Mouse (Mus musculus) hematopoietic stem cell, adult 5-6 weeks (primary cell): ENCODE measurements around the gene Pxt1. TPM values are rescaled to one million over a fixed set of nuclear protein-coding genes. Genes with fewer than 3 reads are reported as not detected.
"Not testable (repeated sequence)": the region's sequence is repeated elsewhere in the genome, so short reads cannot be mapped to it uniquely, and the experiment has no call there.

Source experiments
- ATAC-seq, 2 experiments: fragments of 125-278 bp in 1 of 2; replicated peaks in 1 of 2; 2 replicates each; pipeline ENCODE4 v1.8.0; 2016 to 2017; ENCODE audit warnings: inconsistent platforms in 2 of 2, mild to moderate bottlenecking in 2 of 2, moderate number of reproducible peaks in 2 of 2, low read depth in 1 of 2, moderate TSS enrichment in 1 of 2; ENCODE audit not compliant: low FRiP score in 2 of 2, poor library complexity in 2 of 2, severe bottlenecking in 2 of 2, insufficient read depth in 1 of 2, low TSS enrichment in 1 of 2
- total RNA-seq: library from RNA; stranded (forward); fragments of 172-1452, 232-1000 nt; gene quantifications from 2 replicates; pipeline ENCODE4 v1.2.3, GENCODE M21; 2017

The Pxt1 gene
- not detected in 2 replicates for total RNA-seq

DNA sequence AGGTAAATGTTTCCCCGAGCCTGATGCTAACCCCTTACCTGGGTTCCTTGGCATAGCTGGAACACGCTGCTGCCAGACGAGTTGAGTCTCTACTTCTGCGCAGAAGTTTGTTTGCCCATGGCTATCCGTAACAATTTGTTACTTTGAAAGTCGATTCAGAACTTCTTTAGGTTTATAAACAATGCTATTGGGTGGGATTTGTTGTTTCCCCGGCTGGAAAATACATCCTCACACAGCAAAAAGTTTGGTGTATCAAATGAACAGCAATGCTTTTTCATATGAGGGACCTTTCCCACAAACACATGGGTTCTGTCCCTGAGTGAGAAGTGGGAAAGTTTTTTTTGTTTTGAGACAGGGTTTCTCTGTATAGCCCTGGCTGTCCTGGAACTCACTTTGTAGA is at the start of gene Pxt1:
TSS of gene Pxt1 (minus strand) at position 101 of the 400 bp plus-strand sequence.
- no peak for ATAC-seq

- ATAC-seq = not testable (repeated sequence)
Observed at GRCm38 (mm10) chr17:28993004-28993403, 49.4 kb upstream of the Pxt1 start.

DNA sequence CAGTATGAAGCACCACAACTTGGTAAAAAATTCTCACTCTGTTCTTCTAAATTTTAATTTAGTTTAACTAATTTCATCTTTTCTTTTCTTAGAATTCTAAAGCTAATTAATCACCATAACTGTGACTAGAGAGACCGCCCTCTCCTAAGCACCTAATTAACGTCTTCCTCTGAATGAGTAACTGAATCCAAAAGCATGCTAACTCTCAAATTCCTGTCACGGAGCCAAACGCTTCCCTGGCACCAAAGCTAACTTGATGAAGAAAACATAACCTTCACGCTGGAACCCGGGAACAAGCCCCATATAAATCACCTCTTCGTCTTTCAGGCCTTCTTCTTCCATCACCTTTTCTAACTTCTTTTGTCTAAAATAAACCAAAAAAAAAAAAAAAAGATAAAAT is 48.5 kb upstream of the Pxt1 start:
- ATAC-seq = no peak

DNA sequence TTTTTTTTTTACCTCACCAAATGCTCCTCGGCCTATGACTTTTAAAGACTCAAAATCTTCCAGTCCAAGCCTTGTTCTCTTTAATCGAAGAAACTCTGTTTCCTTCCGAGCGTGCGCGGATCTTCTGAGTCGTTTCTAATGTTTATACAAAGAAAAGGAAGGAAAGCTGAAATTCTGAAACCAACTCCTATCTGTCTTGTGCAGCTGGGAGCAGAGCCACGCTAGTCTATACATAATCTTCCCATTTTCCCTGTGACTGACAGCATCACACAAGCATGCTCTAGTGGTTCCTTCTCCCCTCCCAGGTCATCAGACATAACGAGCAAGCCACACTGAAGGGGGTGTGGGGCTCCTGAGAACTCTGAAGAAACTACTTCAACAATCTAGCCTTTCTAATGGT is 47.6 kb upstream of the Pxt1 start:
- ATAC-seq = no peak

DNA sequence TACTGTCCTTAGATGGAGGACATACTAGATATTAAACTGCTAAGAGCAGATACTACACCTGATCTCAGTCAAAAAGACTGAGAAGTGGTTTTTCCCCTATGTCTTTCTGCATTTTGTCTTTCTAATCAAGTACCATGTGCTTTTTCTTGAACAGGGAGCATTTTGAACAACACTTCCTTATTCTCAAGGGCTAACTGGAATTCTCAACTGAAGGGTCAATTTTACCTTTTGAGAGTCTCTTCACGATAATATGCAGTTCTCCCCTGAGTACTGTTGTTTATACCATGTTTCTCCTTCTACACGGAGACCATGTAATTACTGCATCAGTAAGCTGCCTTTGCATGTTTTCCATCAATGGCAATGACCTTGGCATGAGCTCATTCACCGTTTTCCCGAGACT is 46.4 kb upstream of the Pxt1 start:
- ATAC-seq = no peak

DNA sequence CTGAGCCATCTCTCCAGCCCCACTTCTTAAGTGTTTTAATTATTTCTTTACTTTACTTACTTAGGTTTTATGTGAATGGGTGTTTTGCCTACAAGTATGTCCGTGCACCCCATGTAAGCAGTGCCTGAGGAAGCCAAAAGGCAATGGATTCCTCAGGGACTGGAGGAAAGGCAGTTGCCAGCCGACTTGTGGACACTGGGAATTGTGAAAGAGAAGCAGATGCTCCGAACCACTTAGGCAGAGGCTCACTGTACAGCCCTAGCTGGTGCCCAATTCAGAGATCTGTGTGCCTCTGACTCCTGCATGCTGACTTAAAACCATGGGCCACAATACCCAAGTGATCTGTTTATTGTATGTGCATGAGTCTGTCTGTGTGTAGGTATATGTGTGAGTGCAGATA is 45.4 kb upstream of the Pxt1 start:
- no peak for ATAC-seq

GRCm38 (mm10) chr17:28988291-28988690 is 44.7 kb upstream of the Pxt1 start:
- no peak for ATAC-seq

DNA sequence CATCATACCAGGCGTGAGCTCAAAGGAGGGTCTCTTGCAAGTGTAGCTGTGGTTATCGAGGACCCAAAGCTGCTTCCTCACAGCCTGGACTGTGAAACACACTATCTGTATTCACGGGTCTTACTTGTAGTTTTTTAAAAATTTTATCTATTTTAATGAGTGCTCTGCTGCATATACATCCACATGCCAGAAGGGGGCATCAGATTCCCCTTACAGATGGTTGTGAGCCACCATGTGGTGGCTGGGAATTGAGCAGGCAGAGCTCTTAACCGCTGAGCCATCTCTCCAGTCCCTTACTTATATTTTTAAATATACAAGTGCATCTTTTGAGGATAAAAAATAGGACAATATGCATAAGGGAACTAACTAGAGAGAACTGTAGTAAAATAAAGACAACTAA is 44.1 kb upstream of the Pxt1 start:
- no peak; a peak in 1 of 4 replicates for ATAC-seq

DNA sequence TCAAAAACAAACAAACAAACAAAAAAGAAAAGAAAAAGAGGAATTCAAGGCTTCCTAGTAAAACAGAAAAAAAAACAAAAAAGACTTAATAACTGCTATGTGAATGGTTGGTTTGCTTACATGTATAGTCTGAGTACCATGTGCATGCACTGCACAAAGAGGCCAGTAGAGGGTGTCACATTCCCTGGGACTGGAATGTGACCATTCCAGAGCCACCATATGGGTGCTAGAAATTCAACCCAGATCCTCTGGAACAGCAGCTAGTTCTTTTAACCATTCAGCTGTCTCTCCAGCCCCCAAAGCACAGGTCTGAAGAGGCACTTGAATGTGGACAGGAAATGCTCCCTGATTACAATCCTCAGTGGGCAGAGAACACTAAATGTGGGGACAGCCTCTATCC is 43.2 kb upstream of the Pxt1 start:
- no peak for ATAC-seq

DNA sequence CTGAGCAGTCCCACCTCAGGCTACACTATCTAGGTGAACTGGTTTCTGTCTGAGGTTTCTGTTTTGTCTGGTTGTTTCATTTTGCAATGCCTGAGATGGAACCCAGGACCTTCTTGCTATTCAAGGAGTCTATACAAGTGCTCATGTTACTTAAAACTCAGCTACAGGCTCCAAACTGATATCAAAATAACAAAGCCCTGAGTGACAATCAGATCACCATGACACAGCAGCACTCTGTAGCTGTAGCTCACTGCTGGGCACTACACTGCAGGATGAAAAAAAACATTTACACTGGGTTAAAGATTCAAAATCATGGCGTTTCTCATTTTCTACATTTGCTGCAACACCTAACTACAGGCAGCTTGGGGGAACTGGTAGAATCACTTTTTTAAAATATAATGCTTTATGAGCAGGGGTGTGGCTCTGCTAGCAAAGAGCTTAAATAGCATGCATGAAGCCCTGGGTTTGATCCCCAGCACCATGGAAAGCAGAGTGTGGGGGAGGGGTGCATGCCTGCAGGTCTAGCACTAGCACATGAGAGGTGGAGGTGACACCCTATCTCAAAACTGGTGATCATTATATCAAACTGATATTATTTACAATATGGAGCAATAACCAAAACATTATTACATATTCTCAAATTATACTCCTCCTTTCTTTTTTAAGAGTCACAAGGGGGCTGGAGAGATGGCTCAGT is 41.2 kb upstream of the Pxt1 start:
- ATAC-seq = no peak

GRCm38 (mm10) chr17:28982591-28982990 is 39.0 kb upstream of the Pxt1 start:
- no peak for ATAC-seq

- ATAC-seq = no peak
Observed at GRCm38 (mm10) chr17:28981081-28981480, 37.4 kb upstream of the Pxt1 start.

DNA sequence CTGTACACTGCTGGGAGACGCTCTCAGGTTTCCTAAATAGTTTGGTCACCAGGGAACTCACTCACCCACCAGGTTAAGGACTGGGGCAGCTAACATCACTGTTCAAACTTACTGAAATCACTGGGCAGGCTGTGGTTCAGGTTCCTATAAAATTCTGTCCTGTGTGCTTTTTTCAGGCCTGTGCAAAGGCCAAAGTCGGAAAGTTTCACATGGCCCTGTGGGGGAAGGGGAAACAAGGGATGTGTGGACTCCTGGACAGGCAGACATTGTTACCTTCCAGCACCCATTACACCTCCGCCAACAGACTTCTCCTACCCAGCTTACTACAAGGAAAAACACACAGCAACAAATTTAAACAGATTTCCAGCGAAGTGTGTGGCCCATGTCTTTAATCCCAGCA is 35.5 kb upstream of the Pxt1 start:
- ATAC-seq = no peak

DNA sequence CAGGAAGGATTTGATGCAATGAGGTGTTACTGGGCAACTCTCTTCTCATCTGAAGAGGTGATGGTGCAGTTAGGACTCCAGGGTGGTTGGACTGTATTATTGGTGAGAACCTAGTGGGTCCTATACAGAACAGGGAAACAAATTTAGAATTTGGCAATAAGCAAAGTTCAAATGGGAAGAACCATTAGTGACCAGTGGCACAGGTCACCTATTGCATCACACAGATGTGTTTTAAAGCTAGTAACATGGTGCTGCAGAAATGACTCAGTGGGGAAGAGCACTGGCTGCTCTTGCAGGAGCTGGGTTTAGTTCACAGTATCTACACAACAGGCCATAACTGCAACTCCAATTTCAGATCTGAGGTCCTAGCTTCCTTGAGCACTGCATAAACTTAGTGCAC is 26.5 kb upstream of the Pxt1 start:
- ATAC-seq = no peak

- ATAC-seq = peak; percentile 43 to 70
Observed at GRCm38 (mm10) chr17:28967021-28967610, 23.5 kb upstream of the Pxt1 start.

DNA sequence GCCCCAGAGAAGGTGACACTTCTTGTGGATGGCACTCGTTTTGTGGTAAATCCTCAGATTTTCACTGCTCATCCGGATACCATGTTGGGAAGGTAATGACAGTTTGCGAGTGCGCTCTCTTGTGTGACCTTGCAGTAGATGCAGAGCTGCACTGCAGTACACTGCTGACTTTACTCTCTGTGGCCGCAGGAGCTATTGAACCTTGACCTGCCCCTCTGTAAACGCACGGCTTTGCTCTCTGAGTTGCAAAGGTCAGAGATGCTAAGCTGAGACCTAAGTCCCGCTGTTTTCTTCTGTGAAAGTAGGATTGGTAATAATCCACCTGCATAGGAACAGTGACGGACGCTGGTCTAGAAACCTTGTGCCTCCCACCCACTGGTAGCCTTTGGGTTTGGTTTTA is 18.0 kb upstream of the Pxt1 start:
- ATAC-seq = no peak

DNA sequence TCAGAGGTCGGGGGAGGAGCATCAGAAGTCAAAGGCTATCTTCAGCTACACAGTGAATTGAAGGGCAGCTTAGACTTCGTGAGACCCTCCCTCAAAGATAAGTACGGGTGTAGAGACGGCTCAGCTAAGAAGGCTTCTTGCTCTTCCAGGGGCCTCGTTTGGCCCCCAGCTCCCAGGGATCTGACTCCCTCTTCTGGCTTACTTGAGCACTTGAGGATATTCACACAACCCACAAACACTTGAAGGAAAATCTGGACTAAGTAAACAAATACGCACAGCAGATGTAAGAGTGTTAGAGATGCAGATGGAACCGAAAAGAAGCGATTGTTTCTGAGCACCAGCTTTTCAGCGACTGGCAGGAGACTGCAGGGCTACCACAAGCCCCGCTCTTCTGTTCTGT is 17.0 kb upstream of the Pxt1 start:
- ATAC-seq = no peak

- no peak for ATAC-seq
Observed at GRCm38 (mm10) chr17:28954416-28954815, 10.8 kb upstream of the Pxt1 start.

DNA sequence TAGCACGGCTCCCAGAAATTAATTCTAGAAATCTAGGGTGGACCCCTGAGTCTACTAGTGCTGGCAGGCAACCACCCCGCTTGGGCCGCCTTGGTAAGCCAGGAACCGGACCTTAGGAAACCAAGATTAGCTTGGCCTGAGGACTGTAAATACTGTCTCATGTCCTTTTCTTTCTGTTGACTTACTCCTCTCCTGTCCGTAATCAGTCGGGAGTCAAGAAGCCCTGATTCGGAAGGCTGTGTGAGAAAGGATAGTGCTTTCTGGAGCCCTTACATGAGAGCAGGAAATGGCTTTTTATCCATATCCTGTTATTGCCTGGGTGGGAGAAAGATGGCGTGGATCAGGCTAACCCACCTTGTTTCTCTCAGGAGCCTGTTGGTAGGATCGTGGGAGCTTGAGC is 9.6 kb upstream of the Pxt1 start:
- no peak for ATAC-seq
